Mouse (Mus musculus) liver, postnatal 0 days (tissue): Measurements from ENCODE around the gene Psd4. TPM values are rescaled to one million over a fixed set of nuclear protein-coding genes. Genes with fewer than 3 reads are reported as not detected.

Source experiments
- ATAC-seq: fragments of 200-750 bp; cut with Nextera tagmentation; 2 replicates; pipeline ENCODE4 v1.8.0; 2017; ENCODE audit warnings: mild to moderate bottlenecking, moderate library complexity
- DNase-seq: peaks from one replicate; pipeline ENCODE4 v3.0.0-alpha.2; 2016
- H3K27ac ChIP-seq: fragments of 300-500 bp; sonication (generic); 2 replicates; pipeline ENCODE4 v1.5.1; 2014; ENCODE audit warnings: antibody characterized with exemption, moderate library complexity, mild to moderate bottlenecking, low read depth
- H3K27me3 ChIP-seq: fragments of 300-500 bp; sonication (generic); 2 replicates; pipeline ENCODE4 v1.6.1; 2014; ENCODE audit warnings: low read length, control low read depth, mixed read lengths; ENCODE audit not compliant: insufficient read depth
- H3K36me3 ChIP-seq: fragments of 300-500 bp; sonication (generic); replicated peaks from 2 replicates; pipeline ENCODE4 v1.6.1; 2014; ENCODE audit warnings: mild to moderate bottlenecking, control low read depth, low read length, moderate library complexity, mixed read lengths; ENCODE audit not compliant: insufficient read depth
- H3K4me1 ChIP-seq: fragments of 300-500 bp; sonication (generic); 2 replicates; pipeline ENCODE4 v1.6.1; 2014; ENCODE audit warnings: antibody characterized with exemption, mild to moderate bottlenecking, control low read depth; ENCODE audit not compliant: insufficient read depth
- H3K4me2 ChIP-seq: fragments of 300-500 bp; sonication (generic); 2 replicates; pipeline ENCODE4 v1.6.1; 2014; ENCODE audit warnings: low read depth, mild to moderate bottlenecking, low read length, moderate library complexity, mixed read lengths
- H3K4me3 ChIP-seq: fragments of 300-500 bp; sonication (generic); 2 replicates; pipeline ENCODE4 v1.5.1; 2014; ENCODE audit warnings: low read depth, low read length
- H3K9ac ChIP-seq: fragments of 300-500 bp; sonication (generic); replicated peaks from 2 replicates; pipeline ENCODE4 v1.6.1; 2014; ENCODE audit warnings: mild to moderate bottlenecking, moderate library complexity
- H3K9me3 ChIP-seq: fragments of 300-500 bp; sonication (generic); 2 replicates; pipeline ENCODE4 v1.6.1; 2016; ENCODE audit warnings: mild to moderate bottlenecking, control low read depth, low read length, mixed read lengths
- CTCF ChIP-seq: sonication (generic); IDR thresholded peaks from 2 replicates; pipeline ENCODE4 v1.5.1; 2016; ENCODE audit warnings: antibody characterized with exemption, low read depth
- EP300 ChIP-seq: IDR thresholded peaks from 2 replicates; pipeline ENCODE4 v1.6.1; 2016; ENCODE audit warnings: antibody characterized with exemption, low read depth, mild to moderate bottlenecking
- WGBS: fragments of 180-500 bp; shearing (Covaris S2); extraction: QIAGEN DNeasy Blood & Tissue Kit; methylation state at CpG from one replicate; pipeline ENCODE4 v1.1.7; 2014; ENCODE audit not compliant: insufficient replicate concordance; 5-methylcytosine and 5-hydroxymethylcytosine counted together
- polyA plus RNA-seq: library from polyadenylated mRNA; unstranded; fragments of >200 nt; fragmentation: Nextera tagmentation; extraction: Ambion mirVana; gene quantifications from 2 replicates; pipeline ENCODE4 v1.2.1, GENCODE M21; 2015

Gene Psd4
- polyA plus RNA-seq, 1 experiment from 2014 or later: 3.9 TPM

- WGBS: 58% methylated on average over 12 of the region's 12 CpGs
- H3K4me1 ChIP-seq: no peaks in the 10 kb centered on the region
- H3K9me3 ChIP-seq: no peaks in the 10 kb centered on the region
- no peaks in the 10 kb centered on the region for H3K27me3 ChIP-seq
- H3K4me3 ChIP-seq: no peak overlapping the region
- H3K36me3 ChIP-seq: no peaks in the 10 kb centered on the region
- ATAC-seq (no peak), DNase-seq (no peak)
- no peak for TF ChIP-seq EP300
- TF ChIP-seq CTCF: no peak
- H3K27ac ChIP-seq: no peak overlapping the region
- no peak overlapping the region for H3K4me2 ChIP-seq
- no peak overlapping the region for H3K9ac ChIP-seq
Observed at GRCm38 (mm10) chr2:24427866-24428675, 60.7 kb downstream of the Psd4 start.

GRCm38 (mm10) chr2:24429806-24430205 is 62.4 kb downstream of the Psd4 start:
- ATAC-seq (no peak), DNase-seq (no peak)
- Histone ChIP-seq H3K9ac (no peak overlapping the region), H3K4me2 (no peak overlapping the region; the same call in 1 of the 2 replicates), H3K9me3 (no peaks in the 10 kb centered on the region), H3K27ac (no peak overlapping the region), H3K4me1 (no peaks in the 10 kb centered on the region), H3K4me3 (no peak overlapping the region), H3K36me3 (no peaks in the 10 kb centered on the region), H3K27me3 (no peaks in the 10 kb centered on the region)
- WGBS: 43% methylated on average over 4 of the region's 4 CpGs
- TF ChIP-seq CTCF (no peak), EP300 (no peak)

GRCm38 (mm10) chr2:24434670-24435069 is 67.3 kb downstream of the Psd4 start:
- DNase-seq (no peak), ATAC-seq (no peak)
- no peak overlapping the region for H3K27ac ChIP-seq
- no peaks in the 10 kb centered on the region for H3K9me3 ChIP-seq
- H3K4me2 ChIP-seq: no peak overlapping the region
- H3K4me3 ChIP-seq: no peak overlapping the region
- H3K9ac ChIP-seq: no peak overlapping the region
- no peaks in the 10 kb centered on the region for H3K27me3 ChIP-seq
- no peaks in the 10 kb centered on the region for H3K36me3 ChIP-seq
- WGBS: 65% methylated on average over 2 of the region's 2 CpGs
- no peaks in the 10 kb centered on the region for H3K4me1 ChIP-seq
- TF ChIP-seq CTCF (no peak), EP300 (no peak)

GRCm38 (mm10) chr2:24435699-24436098 is 68.3 kb downstream of the Psd4 start:
- ATAC-seq: no peak
- TF ChIP-seq CTCF: no peak
- no peak for TF ChIP-seq EP300
- WGBS: 64% methylated on average over 11 of the region's 11 CpGs

GRCm38 (mm10) chr2:24440056-24440455 is 72.7 kb downstream of the Psd4 start:
- no peak for ATAC-seq
- no peak for DNase-seq
- Histone ChIP-seq H3K4me1 (no peaks in the 10 kb centered on the region), H3K9ac (no peak overlapping the region), H3K4me3 (no peak overlapping the region), H3K4me2 (no peak overlapping the region), H3K9me3 (no peaks in the 10 kb centered on the region), H3K27ac (no peak overlapping the region), H3K27me3 (no peaks in the 10 kb centered on the region), H3K36me3 (no peaks in the 10 kb centered on the region)
- TF ChIP-seq CTCF (no peak), EP300 (no peak)
- 66% methylated on average over 2 of the region's 2 CpGs for WGBS

More at GRCm38 (mm10) chr2:24435699-24436098, 68.3 kb downstream of the Psd4 start:
- no peak overlapping the region for H3K4me3 ChIP-seq
- no peaks in the 10 kb centered on the region for H3K36me3 ChIP-seq
- H3K4me2 ChIP-seq: no peak overlapping the region
- no peak for DNase-seq
- no peak overlapping the region for H3K9ac ChIP-seq
- H3K27ac ChIP-seq: no peak overlapping the region
- H3K27me3 ChIP-seq: no peaks in the 10 kb centered on the region
- no peaks in the 10 kb centered on the region for H3K9me3 ChIP-seq
- no peaks in the 10 kb centered on the region for H3K4me1 ChIP-seq

GRCm38 (mm10) chr2:24441899-24442298 is 74.5 kb downstream of the Psd4 start:
- DNase-seq (no peak), ATAC-seq (no peak)
- Histone ChIP-seq H3K9ac (no peak overlapping the region), H3K27me3 (no peaks in the 10 kb centered on the region), H3K36me3 (no peaks in the 10 kb centered on the region), H3K27ac (no peak overlapping the region), H3K4me3 (no peak overlapping the region), H3K4me1 (no peaks in the 10 kb centered on the region), H3K4me2 (no peak overlapping the region), H3K9me3 (no peaks in the 10 kb centered on the region)
- no peak for TF ChIP-seq EP300
- TF ChIP-seq CTCF: no peak
